Mouse (Mus musculus): ENCODE measurements around the gene S100a10. TPM values are rescaled to one million over a fixed set of nuclear protein-coding genes. Genes with fewer than 3 reads are reported as not detected.
"Not testable (repeated sequence)": the region's sequence is repeated elsewhere in the genome, so short reads cannot be mapped to it uniquely, and the experiment has no call there.

The S100a10 gene
- polyA plus RNA-seq, 1 experiment from 2014 or later = 200 TPM

DNA sequence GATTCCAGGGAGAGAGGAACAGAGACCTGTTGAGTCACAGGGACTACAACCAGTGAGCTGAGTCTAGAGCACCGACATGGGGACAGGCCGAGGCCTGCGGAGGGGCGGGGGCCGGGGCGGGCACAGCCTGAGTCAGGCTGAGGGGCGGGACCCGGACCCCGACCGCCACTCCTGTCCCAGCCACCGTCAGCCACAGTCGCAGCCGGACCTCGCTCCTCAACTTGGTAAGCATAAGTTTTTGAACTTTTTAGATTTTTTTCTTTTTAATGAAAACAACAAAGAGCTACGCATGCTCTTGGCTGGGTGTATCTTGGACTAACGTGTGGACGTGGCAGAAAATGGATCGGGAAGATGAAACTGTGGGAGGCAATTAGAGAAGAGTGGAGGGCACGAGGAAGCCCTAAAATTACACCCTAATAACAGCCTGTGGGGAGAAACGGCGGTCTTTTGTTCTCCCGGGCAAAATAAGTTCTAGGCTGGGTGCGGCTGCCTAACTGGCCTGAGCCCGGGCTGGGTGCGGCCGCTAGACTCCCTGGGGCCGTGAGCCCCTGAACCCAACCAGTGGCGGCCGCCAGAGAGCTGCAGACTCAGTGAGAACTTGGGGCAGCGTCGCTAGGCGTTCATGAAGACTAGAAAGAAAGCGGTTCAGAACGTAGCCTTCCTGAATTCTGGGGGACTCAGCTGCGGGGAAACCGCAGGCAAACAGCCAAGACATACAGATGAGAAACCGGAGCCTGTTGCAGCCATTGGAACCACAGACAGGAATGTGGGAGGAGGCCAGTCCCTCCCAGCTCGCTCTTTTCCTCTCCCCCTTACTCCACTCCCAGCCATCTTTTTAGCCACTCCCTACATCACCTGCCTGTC lies 34.3 kb upstream of the S100a10 start, which contains the start of gene S100a11:
Gene S100a11 (plus strand): TSS at position 159 of the 864 bp plus-strand sequence.
- H3K9me3 ChIP-seq = no peaks in the 10 kb centered on the region
- H3K4me3 ChIP-seq = peak within 1 kb of the TSS; percentile 71
- H3K27me3 ChIP-seq (replicated peaks) = no peaks in the 10 kb centered on the region
- ATAC-seq (ENCODE audit: extremely low read depth, insufficient number of reproducible peaks, low FRiP score, low TSS enrichment) = peak; percentile 83
- H3K4me2 ChIP-seq = peak within 1 kb of the TSS; percentile 72
- peaks cover 30% of the 10 kb centered on the region for H3K4me1 ChIP-seq
- WGBS = under 1% methylated on average over 38 of the region's 38 CpGs
- peak within 1 kb of the TSS; percentile 87 for H3K27ac ChIP-seq (replicated peaks)
- H3K9ac ChIP-seq = peak within 1 kb of the TSS; percentile 91
- peaks cover 15% of the 10 kb centered on the region for H3K36me3 ChIP-seq

DNA sequence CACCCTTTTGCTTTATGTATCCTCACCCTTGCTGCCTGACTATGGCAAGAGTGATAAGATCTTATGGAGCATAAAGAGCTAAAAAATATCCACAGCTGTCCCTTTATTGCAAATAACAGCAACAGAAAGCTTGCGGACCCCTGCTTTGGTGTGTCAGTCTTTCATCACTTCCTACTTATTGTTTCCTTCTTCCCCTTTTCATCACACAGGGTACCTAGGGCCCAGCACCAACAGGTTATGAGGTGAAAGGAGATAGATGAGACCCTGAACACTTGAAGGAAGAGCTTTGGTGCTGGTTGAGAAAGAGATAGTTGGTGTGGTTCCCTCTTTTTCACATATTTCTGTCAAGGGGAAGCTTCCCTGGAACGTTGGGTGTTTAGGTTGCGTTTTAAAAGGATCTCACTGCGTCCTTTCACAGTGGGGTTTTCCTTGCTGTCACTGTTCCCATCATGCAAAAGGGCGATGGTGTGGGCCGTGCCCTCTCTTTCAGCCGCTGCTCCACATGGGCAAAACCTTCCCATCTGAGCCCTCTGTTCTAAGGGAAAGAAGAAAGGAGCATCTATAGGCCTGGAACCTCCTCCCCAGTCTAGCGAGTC lies 33.3 kb upstream of the S100a10 start:
- Histone ChIP-seq H3K4me1 (peaks cover 30% of the 10 kb centered on the region), H3K4me3 (peak overlapping the region; percentile 71), H3K4me2 (peak overlapping the region; percentile 72), H3K9me3 (no peaks in the 10 kb centered on the region), H3K27ac (replicated peaks) (0 out of 2 replicates have a peak overlapping the region, but pooled peaks have one; percentile 87), H3K36me3 (peaks cover 25% of the 10 kb centered on the region), H3K9ac (peak overlapping the region; percentile 91), H3K27me3 (replicated peaks) (no peaks in the 10 kb centered on the region)
- WGBS = 79% methylated on average over 8 of the region's 8 CpGs
- no peak for ATAC-seq (ENCODE audit: extremely low read depth, insufficient number of reproducible peaks, low FRiP score, low TSS enrichment)

GRCm38 (mm10) chr3:93522611-93523010 lies 32.3 kb upstream of the S100a10 start:
- H3K36me3 ChIP-seq = peaks cover 35% of the 10 kb centered on the region
- no peak overlapping the region for H3K9ac ChIP-seq
- H3K4me1 ChIP-seq = peaks cover 30% of the 10 kb centered on the region
- 0 out of 2 replicates have a peak overlapping the region, but pooled peaks have one; percentile 9 for H3K27ac ChIP-seq (replicated peaks)
- peak overlapping the region; percentile 29 for H3K4me3 ChIP-seq
- no peaks in the 10 kb centered on the region for H3K9me3 ChIP-seq
- H3K27me3 ChIP-seq (replicated peaks) = no peaks in the 10 kb centered on the region
- no peak for ATAC-seq (ENCODE audit: extremely low read depth, insufficient number of reproducible peaks, low FRiP score, low TSS enrichment)
- peak overlapping the region; percentile 48 for H3K4me2 ChIP-seq
- 27% methylated on average over 7 of the region's 7 CpGs for whole genome bisulfite sequencing

GRCm38 (mm10) chr3:93527300-93527699 lies 27.6 kb upstream of the S100a10 start:
- no peak overlapping the region for H3K27ac ChIP-seq (replicated peaks)
- H3K27me3 ChIP-seq (replicated peaks) = no peaks in the 10 kb centered on the region
- H3K9ac ChIP-seq = no peak overlapping the region
- peaks cover 37% of the 10 kb centered on the region for H3K36me3 ChIP-seq
- no peak for ATAC-seq (ENCODE audit: extremely low read depth, insufficient number of reproducible peaks, low FRiP score, low TSS enrichment)
- H3K4me1 ChIP-seq = peaks cover 18% of the 10 kb centered on the region
- no peak overlapping the region for H3K4me2 ChIP-seq
- H3K4me3 ChIP-seq = no peak overlapping the region
- WGBS = 76% methylated on average over 3 of the region's 3 CpGs
- H3K9me3 ChIP-seq = no peaks in the 10 kb centered on the region; the same call in 1 of the 2 replicates

DNA sequence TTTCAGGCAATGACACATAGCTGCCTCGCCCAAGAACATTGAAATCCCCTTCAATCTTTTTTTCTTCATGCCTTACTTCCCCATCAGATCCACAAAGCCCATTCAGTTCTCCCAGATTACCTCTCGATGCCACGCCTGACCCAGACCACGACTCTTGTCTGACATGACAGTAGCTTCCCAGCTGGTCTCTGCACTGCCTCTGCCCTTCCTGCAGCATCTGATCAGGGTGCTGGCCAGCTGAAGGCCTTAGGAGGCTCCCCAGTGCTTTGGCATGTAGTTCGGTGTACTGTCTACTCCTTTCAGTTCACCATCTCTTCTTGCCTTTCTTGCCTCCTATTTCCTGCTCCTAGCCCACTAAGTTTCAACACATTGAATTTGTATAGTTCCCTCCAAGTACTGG lies 26.1 kb upstream of the S100a10 start:
- no peaks in the 10 kb centered on the region for H3K27me3 ChIP-seq (replicated peaks)

GRCm38 (mm10) chr3:93537068-93537576 lies 17.8 kb upstream of the S100a10 start:
- Histone ChIP-seq H3K9me3 (peaks cover 11% of the 10 kb centered on the region), H3K4me1 (peaks cover 18% of the 10 kb centered on the region), H3K4me2 (no peak overlapping the region), H3K27me3 (replicated peaks) (no peaks in the 10 kb centered on the region), H3K9ac (no peak overlapping the region), H3K27ac (replicated peaks) (peak overlapping the region; percentile 36; the same call in 1 of the 2 replicates), H3K4me3 (no peak overlapping the region), H3K36me3 (no peaks in the 10 kb centered on the region)
- 34% methylated on average over 2 of the region's 2 CpGs for WGBS
- peak; percentile 25; the same call in 1 of the 2 replicates for ATAC-seq (ENCODE audit: extremely low read depth, insufficient number of reproducible peaks, low FRiP score, low TSS enrichment)

More for the DNA sequence above, 26.1 kb upstream of the S100a10 start:
- Histone ChIP-seq H3K9me3 (peaks cover 11% of the 10 kb centered on the region), H3K9ac (no peak overlapping the region), H3K4me2 (no peak overlapping the region), H3K27ac (replicated peaks) (no peak overlapping the region), H3K4me1 (peaks cover 7% of the 10 kb centered on the region; the same call in 1 of the 2 replicates), H3K4me3 (no peak overlapping the region), H3K36me3 (peaks cover 37% of the 10 kb centered on the region)
- WGBS = 70% methylated on average over 5 of the region's 5 CpGs
- ATAC-seq (ENCODE audit: extremely low read depth, insufficient number of reproducible peaks, low FRiP score, low TSS enrichment) = no peak

DNA sequence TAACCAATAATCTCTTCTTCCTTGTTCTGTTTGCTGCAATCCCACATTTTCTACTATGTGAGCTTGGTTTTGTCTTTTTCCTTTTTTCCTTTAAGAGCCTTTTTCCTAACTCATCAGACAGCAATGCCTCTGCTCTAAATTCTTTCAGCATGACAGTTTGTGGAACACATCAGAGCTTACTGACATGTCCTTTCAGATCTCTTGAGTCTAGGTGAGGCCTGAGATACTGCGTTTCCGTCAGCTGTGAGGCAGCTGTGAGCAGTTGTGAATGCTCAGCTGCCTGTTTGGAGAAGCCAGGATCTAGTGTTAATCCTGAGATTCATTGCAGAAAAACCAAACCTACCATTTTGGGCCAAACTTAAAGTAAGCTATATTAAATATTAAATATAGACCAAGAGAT lies 16.4 kb upstream of the S100a10 start:
- Histone ChIP-seq H3K27ac (replicated peaks) (no peak overlapping the region), H3K4me2 (no peak overlapping the region), H3K4me1 (peaks cover 18% of the 10 kb centered on the region), H3K4me3 (no peak overlapping the region), H3K36me3 (no peaks in the 10 kb centered on the region), H3K27me3 (replicated peaks) (no peaks in the 10 kb centered on the region), H3K9me3 (peaks cover under 1% of the 10 kb centered on the region; the same call in 1 of the 2 replicates), H3K9ac (no peak overlapping the region)
- ATAC-seq (ENCODE audit: extremely low read depth, insufficient number of reproducible peaks, low FRiP score, low TSS enrichment) = no peak
- WGBS = 27% methylated on average over 2 of the region's 2 CpGs

- no peak overlapping the region for H3K27ac ChIP-seq (replicated peaks)
- H3K4me1 ChIP-seq = peaks cover 18% of the 10 kb centered on the region
- no peak overlapping the region for H3K9ac ChIP-seq
- no peaks in the 10 kb centered on the region for H3K9me3 ChIP-seq
- H3K4me2 ChIP-seq = no peak overlapping the region
- H3K36me3 ChIP-seq = no peaks in the 10 kb centered on the region
- 54% methylated on average over 2 of the region's 2 CpGs for WGBS
- no peaks in the 10 kb centered on the region for H3K27me3 ChIP-seq (replicated peaks)
- no peak overlapping the region for H3K4me3 ChIP-seq
- no peak for ATAC-seq (ENCODE audit: extremely low read depth, insufficient number of reproducible peaks, low FRiP score, low TSS enrichment)
These were observed 13.4 kb upstream of the S100a10 start for GRCm38 (mm10) chr3:93541501-93541900.

GRCm38 (mm10) chr3:93544170-93544569 lies 10.7 kb upstream of the S100a10 start:
- not testable (repeated sequence) for H3K4me2 ChIP-seq; ATAC-seq (ENCODE audit: extremely low read depth, insufficient number of reproducible peaks, low FRiP score, low TSS enrichment); H3K27ac ChIP-seq (replicated peaks); H3K36me3 ChIP-seq; H3K4me1 ChIP-seq; H3K9me3 ChIP-seq; H3K27me3 ChIP-seq (replicated peaks); H3K9ac ChIP-seq; H3K4me3 ChIP-seq
- WGBS = 70% methylated on average over 6 of the region's 6 CpGs

GRCm38 (mm10) chr3:93547099-93547648 lies 7.7 kb upstream of the S100a10 start:
- no peak overlapping the region for H3K27ac ChIP-seq (replicated peaks)
- no peak for ATAC-seq (ENCODE audit: extremely low read depth, insufficient number of reproducible peaks, low FRiP score, low TSS enrichment)
- 26% methylated on average over 7 of the region's 7 CpGs for WGBS
- H3K4me2 ChIP-seq = no peak overlapping the region
- H3K4me3 ChIP-seq = no peak overlapping the region
- H3K36me3 ChIP-seq = no peaks in the 10 kb centered on the region
- H3K4me1 ChIP-seq = 0 out of 2 replicates have a peak, but pooled peaks cover 5% of the 10 kb centered on the region
- H3K9me3 ChIP-seq = no peaks in the 10 kb centered on the region
- no peak overlapping the region for H3K9ac ChIP-seq
- H3K27me3 ChIP-seq (replicated peaks) = no peaks in the 10 kb centered on the region

Data from heart, embryonic 13.5 days (tissue).